Mouse (Mus musculus) liver, embryonic 16.5 days (tissue): ENCODE data around the gene Cacna1g. TPM values are rescaled to one million over a fixed set of nuclear protein-coding genes. Genes with fewer than 3 reads are reported as not detected.
"Not testable (repeated sequence)": the region's sequence is repeated elsewhere in the genome, so short reads cannot be mapped to it uniquely, and the experiment has no call there.

Source experiments
- ATAC-seq: fragments of 200-750 bp; cut with Nextera tagmentation; 2 replicates; pipeline ENCODE4 v1.8.0; 2017; ENCODE audit warnings: low read depth, mild to moderate bottlenecking, moderate number of reproducible peaks, moderate library complexity
- H3K27ac ChIP-seq: fragments of 300-500 bp; sonication (generic); 2 replicates; pipeline ENCODE4 v1.5.1; 2014; ENCODE audit warnings: mild to moderate bottlenecking, low read length
- H3K27me3 ChIP-seq: fragments of 300-500 bp; sonication (generic); 2 replicates; pipeline ENCODE4 v1.6.1; 2014; ENCODE audit warnings: low read depth, low read length, mixed read lengths; ENCODE audit not compliant: control insufficient read depth, insufficient read depth
- H3K36me3 ChIP-seq: fragments of 300-500 bp; sonication (generic); 2 replicates; pipeline ENCODE4 v1.6.1; 2014; ENCODE audit warnings: mild to moderate bottlenecking; ENCODE audit not compliant: control insufficient read depth, insufficient read depth
- H3K4me1 ChIP-seq: fragments of 300-500 bp; sonication (generic); 2 replicates; pipeline ENCODE4 v1.6.1; 2014; ENCODE audit warnings: low read depth, low read length, mixed read lengths; ENCODE audit not compliant: control insufficient read depth
- H3K4me2 ChIP-seq: fragments of 300-500 bp; sonication (generic); 2 replicates; pipeline ENCODE4 v1.6.1; 2014; ENCODE audit warnings: low read depth, low read length, mixed read lengths
- H3K4me3 ChIP-seq: fragments of 300-500 bp; sonication (generic); 2 replicates; pipeline ENCODE4 v1.5.1; 2014; ENCODE audit warnings: low read depth, mild to moderate bottlenecking, low read length
- H3K9ac ChIP-seq: fragments of 300-500 bp; sonication (generic); 2 replicates; pipeline ENCODE4 v1.6.1; 2014; ENCODE audit warnings: low read depth, low read length
- H3K9me3 ChIP-seq: fragments of 300-500 bp; sonication (generic); replicated peaks from 2 replicates; pipeline ENCODE4 v1.6.1; 2016; ENCODE audit warnings: low read length; ENCODE audit not compliant: control insufficient read depth
- WGBS: fragments of 180-500 bp; shearing (Covaris S2); extraction: QIAGEN DNeasy Blood & Tissue Kit; methylation state at CpG from one replicate; pipeline ENCODE4 v1.1.7; 2014; ENCODE audit not compliant: insufficient replicate concordance; 5-methylcytosine and 5-hydroxymethylcytosine counted together
- polyA plus RNA-seq: library from polyadenylated mRNA; unstranded; fragments of >200 nt; fragmentation: Nextera tagmentation; extraction: Ambion mirVana; gene quantifications from 2 replicates; pipeline ENCODE4 v1.2.1, GENCODE M21; 2015

Gene Cacna1g
- polyA plus RNA-seq, 1 experiment from 2014 or later, result 1.9 TPM

DNA sequence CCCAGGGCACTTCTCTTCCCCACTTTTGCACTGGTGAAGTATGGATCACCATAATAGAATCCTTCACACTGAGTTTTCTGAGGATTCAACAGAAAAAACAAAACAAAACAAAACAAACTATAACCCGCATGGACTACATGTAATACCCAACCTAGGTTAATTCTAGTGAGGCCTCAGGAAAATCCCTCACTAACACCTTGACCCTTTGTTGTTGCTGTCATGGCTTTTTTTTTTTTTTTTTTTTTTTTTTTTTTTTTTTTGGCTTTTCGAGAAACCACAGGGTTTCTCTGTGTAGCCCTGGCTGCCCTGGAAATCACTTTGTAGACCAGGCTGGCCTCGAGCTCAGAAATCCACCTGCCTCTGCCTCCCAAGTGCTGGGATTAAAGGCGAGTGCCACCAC lies 80.5 kb downstream of the Cacna1g start:
- not testable (repeated sequence) for ATAC-seq, H3K9ac ChIP-seq, H3K36me3 ChIP-seq, H3K27me3 ChIP-seq, H3K4me2 ChIP-seq, H3K4me1 ChIP-seq, H3K9me3 ChIP-seq, H3K27ac ChIP-seq, H3K4me3 ChIP-seq
- WGBS, result 54% methylated on average over 4 of the region's 4 CpGs

DNA sequence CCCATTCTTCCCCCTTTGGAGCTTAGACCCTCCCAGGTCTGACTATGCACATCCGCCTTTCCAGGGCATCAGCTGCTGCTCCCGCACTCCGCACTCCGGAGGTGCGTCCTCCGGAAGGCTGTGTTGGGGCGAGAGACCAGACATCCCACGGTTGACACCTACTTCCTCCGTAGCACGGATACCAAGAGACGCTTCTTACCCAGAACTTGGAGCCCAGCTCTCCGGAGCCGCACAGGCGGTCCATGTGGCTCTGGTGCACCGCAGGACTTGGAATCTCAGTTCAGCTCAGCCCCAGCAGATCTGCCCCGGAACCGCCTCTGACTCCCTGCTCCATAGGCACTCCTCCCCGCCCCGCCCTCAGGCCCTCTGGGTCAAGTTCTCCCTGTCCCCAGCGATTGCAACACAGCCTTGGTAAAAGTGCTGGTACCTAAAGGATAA lies 81.3 kb downstream of the Cacna1g start, which contains the start of gene Abcc3:
Gene Abcc3, minus strand, starts transcription at position 326 of the 438 bp plus-strand sequence.
- no peaks in the 10 kb centered on the region for H3K36me3 ChIP-seq
- peaks cover 9% of the 10 kb centered on the region for H3K27me3 ChIP-seq
- H3K4me2 ChIP-seq, result peak within 1 kb of the TSS; percentile 54
- no peaks in the 10 kb centered on the region; the same call in 1 of the 2 replicates for H3K4me1 ChIP-seq
- 2% methylated on average over 20 of the region's 20 CpGs for WGBS
- H3K4me3 ChIP-seq, result peak within 1 kb of the TSS; percentile 42
- no peak within 1 kb of the TSS for H3K27ac ChIP-seq
- H3K9ac ChIP-seq, result no peak within 1 kb of the TSS
- peak; percentile 64 for ATAC-seq
- no peaks in the 10 kb centered on the region for H3K9me3 ChIP-seq

DNA sequence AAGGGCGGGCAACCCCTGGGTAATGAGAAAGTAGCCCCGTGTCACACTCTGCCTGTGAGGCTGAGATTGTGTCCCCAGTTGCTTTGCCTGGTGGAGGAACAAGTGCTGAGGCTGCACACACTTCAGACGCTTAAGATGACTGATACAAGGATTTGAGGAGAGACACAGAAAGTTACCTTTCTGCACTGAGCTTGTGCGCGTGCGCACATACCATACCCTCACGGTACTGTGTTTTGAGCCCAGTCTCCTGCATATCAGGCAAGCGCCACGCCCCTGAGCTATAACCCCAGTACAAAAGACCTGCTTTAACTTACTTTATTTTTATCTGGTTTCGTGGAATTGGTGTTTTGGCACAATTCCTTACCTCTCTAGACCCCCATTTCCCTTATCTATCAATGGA lies 82.3 kb downstream of the Cacna1g start:
- Histone ChIP-seq H3K4me3 (no peak overlapping the region), H3K27ac (no peak overlapping the region), H3K9ac (no peak overlapping the region), H3K36me3 (no peaks in the 10 kb centered on the region), H3K4me2 (no peak overlapping the region), H3K27me3 (peaks cover 9% of the 10 kb centered on the region), H3K4me1 (no peaks in the 10 kb centered on the region; the same call in 1 of the 2 replicates), H3K9me3 (no peaks in the 10 kb centered on the region)
- WGBS, result 63% methylated on average over 10 of the region's 10 CpGs
- no peak for ATAC-seq

DNA sequence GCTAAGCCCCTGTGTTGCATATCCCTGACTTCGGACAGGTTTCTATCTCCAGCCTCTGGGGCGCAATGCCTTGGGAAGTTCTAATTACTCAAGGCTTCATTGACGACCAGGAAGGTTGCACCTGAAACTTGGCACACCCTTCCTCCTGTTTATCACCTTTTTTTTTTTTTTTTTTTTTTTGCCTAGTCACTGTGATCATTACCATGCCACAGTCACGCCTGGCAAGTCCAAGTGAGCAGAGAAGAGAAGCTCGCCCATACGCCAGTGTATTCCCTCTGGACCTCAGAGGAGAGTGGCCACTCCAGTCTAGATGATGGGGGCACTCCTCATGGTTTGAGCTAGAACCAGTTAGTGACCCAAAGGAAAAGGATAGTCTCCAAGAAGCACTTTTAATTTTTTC lies 83.2 kb downstream of the Cacna1g start:
- peaks cover 9% of the 10 kb centered on the region for H3K27me3 ChIP-seq
- no peaks in the 10 kb centered on the region for H3K9me3 ChIP-seq
- H3K4me1 ChIP-seq, result no peaks in the 10 kb centered on the region; the same call in 1 of the 2 replicates
- no peak overlapping the region for H3K27ac ChIP-seq
- no peak overlapping the region for H3K4me2 ChIP-seq
- no peak for ATAC-seq
- H3K4me3 ChIP-seq, result no peak overlapping the region
- 64% methylated on average over 6 of the region's 6 CpGs for WGBS
- no peak overlapping the region for H3K9ac ChIP-seq
- no peaks in the 10 kb centered on the region for H3K36me3 ChIP-seq

DNA sequence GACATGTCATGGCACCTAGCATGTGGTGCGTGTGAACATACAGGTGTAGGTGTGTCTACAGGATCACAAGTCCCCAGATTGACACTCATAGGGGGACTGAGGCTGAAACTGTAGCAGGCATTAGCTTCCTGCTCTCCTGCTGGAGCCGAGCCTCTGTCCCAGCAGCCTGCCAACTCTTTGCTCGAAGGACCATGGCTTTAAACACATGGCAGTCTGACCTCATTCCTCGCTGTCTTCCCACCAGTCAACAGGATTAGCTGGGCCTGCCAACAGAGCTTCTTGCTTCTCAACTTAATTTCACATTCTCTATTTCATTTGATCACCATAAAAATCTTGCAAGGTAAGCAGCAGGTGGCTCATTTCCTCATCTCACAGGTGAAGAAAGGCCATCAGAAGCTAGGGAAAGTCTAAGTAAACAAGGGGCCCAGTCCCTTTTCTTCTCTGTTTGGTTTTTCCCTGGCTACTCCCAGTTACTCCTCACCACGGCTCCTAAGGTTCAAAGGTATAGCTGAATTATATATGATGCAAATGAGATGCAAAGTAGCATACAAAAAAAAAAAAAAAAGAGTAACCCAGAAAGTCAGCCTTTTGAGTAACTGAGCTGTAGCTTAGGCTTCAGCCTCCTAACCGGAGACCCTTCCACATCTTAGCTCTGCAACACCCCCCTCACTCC lies 84.1 kb downstream of the Cacna1g start:
- H3K4me3 ChIP-seq, result no peak overlapping the region
- no peaks in the 10 kb centered on the region for H3K36me3 ChIP-seq
- H3K27me3 ChIP-seq, result peaks cover 9% of the 10 kb centered on the region
- H3K9ac ChIP-seq, result no peak overlapping the region
- H3K4me2 ChIP-seq, result no peak overlapping the region
- WGBS, result 50% methylated on average over 6 of the region's 6 CpGs
- H3K27ac ChIP-seq, result no peak overlapping the region
- no peaks in the 10 kb centered on the region for H3K9me3 ChIP-seq
- H3K4me1 ChIP-seq, result no peaks in the 10 kb centered on the region; the same call in 1 of the 2 replicates
- no peak for ATAC-seq

DNA sequence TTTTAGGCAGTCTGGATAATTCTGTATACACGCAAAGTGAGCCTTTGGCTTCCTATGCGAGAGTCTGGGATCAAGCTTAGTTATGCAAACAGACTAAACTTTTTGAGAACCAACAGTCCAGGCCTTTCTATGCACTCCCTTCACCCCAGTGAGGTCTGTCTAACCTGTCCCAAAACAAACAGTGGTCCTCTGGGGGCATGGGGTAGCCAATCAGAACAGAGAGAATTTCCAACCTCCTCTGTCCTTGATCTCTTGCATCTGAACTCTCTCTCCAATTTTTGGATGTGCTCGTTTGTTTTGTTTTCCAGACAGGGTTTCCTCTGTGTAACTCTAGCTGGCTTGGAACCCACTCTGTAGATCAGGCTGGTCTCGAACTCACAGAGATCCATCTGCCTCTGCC lies 85.0 kb downstream of the Cacna1g start:
- Histone ChIP-seq H3K36me3 (no peaks in the 10 kb centered on the region), H3K9me3 (no peaks in the 10 kb centered on the region), H3K4me2 (no peak overlapping the region), H3K4me1 (no peaks in the 10 kb centered on the region; the same call in 1 of the 2 replicates), H3K27ac (no peak overlapping the region), H3K4me3 (no peak overlapping the region), H3K27me3 (peaks cover 9% of the 10 kb centered on the region), H3K9ac (no peak overlapping the region)
- ATAC-seq, result no peak
- 52% methylated on average over 4 of the region's 4 CpGs for WGBS

DNA sequence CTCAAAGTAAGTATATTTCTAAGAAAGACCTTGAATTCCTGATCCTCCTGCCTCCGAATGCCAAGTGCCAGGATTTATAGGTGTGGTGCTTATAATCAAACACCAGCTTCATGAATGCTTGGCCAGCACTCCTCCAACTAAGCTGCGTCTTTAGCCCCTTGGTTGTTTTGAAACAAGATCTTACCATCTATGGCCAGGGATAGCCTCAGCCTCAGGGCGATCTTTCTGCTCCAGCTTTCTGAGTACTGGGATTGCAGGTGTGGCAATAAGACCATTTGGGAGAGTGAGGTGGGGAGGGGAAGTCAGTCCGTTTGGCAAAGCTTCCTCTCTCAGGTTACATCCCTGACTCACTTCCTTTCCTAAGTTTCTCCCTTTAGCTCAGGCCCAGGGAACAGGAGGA lies 86.2 kb downstream of the Cacna1g start:
- WGBS, result 51% methylated on average over 4 of the region's 4 CpGs
- ATAC-seq, result no peak
- no peaks in the 10 kb centered on the region; the same call in 1 of the 2 replicates for H3K4me1 ChIP-seq
- no peaks in the 10 kb centered on the region for H3K36me3 ChIP-seq
- H3K27ac ChIP-seq, result no peak overlapping the region
- H3K4me3 ChIP-seq, result no peak overlapping the region
- H3K4me2 ChIP-seq, result no peak overlapping the region
- no peak overlapping the region for H3K9ac ChIP-seq
- H3K9me3 ChIP-seq, result no peaks in the 10 kb centered on the region
- peaks cover 7% of the 10 kb centered on the region for H3K27me3 ChIP-seq

DNA sequence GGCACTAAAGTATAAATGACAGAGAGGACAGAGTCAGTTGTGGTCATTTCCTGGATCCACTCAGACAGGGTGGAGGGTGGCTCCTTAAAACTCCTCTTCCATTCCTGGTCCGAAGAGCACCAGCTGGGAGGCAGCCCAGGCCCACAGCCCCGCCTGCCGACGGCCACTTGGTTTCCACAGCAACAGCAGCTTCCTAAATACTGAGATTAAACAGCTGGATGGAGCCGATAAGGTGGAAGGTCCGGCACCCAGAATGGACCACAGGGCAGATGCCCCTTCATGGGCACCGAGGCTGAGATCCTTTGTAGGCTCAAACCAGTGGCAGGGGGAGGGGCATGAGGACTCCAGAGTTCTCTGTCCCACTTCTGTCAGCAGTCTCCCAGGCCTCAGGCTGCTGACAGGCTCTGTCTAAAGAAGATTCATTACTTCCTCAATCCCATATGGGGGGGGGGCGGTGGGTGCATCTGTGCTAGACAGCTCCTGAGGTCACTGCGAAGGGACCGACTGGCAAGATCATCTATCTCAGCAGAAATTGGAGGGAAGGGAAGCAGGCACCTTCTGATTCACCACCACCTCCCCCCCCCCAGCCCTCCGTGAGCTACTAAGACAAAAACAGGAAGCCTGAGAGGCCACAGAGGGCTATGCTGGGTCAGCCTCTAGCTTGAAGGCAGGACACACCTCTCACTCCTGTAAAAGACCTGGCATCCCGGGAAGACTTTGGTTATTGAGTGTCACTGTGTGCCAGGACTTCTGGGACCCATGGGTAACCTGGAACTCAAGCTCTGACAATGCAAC lies 87.8 kb downstream of the Cacna1g start:
- peak; percentile 71 for ATAC-seq
- no peaks in the 10 kb centered on the region for H3K4me1 ChIP-seq
- no peaks in the 10 kb centered on the region for H3K27me3 ChIP-seq
- peak overlapping the region; percentile 46 for H3K27ac ChIP-seq
- peak overlapping the region; percentile 21 for H3K4me2 ChIP-seq
- H3K4me3 ChIP-seq, result no peak overlapping the region
- H3K36me3 ChIP-seq, result no peaks in the 10 kb centered on the region
- no peak overlapping the region for H3K9ac ChIP-seq
- no peaks in the 10 kb centered on the region for H3K9me3 ChIP-seq
- 10% methylated on average over 11 of the region's 12 CpGs for WGBS

DNA sequence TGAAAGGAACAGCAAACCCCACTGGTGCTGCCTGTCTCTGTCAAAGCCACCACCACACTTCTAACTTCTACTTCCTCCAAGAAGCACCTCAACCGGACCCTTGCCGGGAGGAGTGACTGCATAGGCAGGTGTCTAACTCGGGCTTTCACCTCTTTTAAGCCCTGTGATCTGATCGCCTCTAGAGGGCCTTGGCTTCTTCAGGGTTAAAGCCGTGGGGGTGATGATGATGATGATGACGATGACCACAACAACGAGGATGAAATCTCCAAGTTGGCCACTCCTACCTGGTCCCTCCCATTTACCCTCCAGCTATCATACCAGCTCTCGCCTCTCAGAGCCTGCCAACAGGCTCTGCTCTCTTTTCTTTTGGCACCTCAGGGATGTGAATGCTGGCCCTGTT lies 94.3 kb downstream of the Cacna1g start:
- Histone ChIP-seq H3K36me3 (no peaks in the 10 kb centered on the region), H3K27ac (no peak overlapping the region), H3K4me3 (no peak overlapping the region), H3K9me3 (no peaks in the 10 kb centered on the region), H3K9ac (no peak overlapping the region), H3K4me1 (no peaks in the 10 kb centered on the region), H3K4me2 (no peak overlapping the region), H3K27me3 (no peaks in the 10 kb centered on the region)
- no peak for ATAC-seq
- 37% methylated on average over 8 of the region's 8 CpGs for WGBS
